Mouse (Mus musculus): ENCODE data around the gene Crtac1. TPM values are rescaled to one million over a fixed set of nuclear protein-coding genes. Genes with fewer than 3 reads are reported as not detected.

Gene Crtac1
- polyA plus RNA-seq, 1 experiment: 6.4 TPM

GRCm38 (mm10) chr19:42328160-42328559, 103.4 kb downstream of the Crtac1 start:
- DNase-seq (ENCODE audit: low read depth): no peak

DNA sequence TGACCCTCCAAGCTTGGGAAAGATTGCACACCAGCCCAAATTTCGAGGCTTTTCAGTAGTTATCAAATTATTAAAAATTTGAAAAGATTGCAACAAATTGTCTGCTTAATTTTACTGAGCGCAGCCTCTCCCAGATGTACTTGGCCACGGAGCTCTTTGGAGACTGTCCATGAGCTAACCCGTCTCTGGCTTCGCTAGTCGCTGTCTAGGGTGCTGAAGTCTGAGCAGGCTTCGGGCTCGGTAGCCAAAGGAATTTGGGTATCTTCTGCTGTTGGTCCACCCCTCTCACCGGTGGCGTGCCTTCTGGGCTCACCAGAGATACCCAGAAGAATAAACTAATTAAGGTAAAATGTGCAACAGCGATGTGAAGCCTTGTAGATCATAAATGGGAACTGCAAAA, 105.7 kb downstream of the Crtac1 start:
- DNase-seq (ENCODE audit: low read depth): no peak

DNA sequence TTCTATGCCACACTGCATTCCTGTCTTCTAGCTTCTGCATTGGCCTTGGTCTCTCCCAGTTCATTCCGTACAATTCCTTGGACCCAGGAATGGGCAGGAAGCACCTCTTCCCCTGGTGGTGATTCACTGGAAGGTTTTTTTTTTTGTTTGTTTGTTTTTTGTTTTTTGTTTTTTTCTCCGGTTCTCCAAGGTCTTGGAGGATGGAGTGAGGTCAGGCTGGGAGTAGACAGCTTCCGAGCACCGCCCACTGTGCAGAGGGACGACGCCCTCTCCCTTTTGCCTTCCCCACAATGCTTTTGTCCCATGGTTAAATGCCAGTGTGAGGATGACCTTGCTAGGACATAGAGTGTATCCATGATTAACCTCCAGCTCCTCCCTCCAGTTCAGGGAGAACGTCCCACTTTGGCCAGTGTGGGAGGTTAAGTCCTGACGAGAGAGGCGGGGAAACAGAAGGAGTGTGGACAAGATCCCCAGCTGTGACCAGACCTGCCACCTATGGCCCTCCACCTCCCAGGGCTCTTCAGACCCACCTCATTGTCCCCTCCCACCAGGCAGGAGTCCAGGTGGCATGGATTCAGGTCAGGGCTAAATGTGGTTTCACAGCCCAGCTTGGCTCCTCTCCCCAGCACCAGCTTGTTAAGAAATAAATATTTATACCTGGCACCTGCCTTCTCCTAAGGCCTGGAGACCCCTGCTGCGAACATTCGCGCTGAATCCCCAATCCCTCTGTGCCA, 109.1 kb downstream of the Crtac1 start:
- no peak for DNase-seq (ENCODE audit: low read depth)

GRCm38 (mm10) chr19:42321936-42322335, 109.6 kb downstream of the Crtac1 start:
- DNase-seq (ENCODE audit: low read depth): no peak

DNA sequence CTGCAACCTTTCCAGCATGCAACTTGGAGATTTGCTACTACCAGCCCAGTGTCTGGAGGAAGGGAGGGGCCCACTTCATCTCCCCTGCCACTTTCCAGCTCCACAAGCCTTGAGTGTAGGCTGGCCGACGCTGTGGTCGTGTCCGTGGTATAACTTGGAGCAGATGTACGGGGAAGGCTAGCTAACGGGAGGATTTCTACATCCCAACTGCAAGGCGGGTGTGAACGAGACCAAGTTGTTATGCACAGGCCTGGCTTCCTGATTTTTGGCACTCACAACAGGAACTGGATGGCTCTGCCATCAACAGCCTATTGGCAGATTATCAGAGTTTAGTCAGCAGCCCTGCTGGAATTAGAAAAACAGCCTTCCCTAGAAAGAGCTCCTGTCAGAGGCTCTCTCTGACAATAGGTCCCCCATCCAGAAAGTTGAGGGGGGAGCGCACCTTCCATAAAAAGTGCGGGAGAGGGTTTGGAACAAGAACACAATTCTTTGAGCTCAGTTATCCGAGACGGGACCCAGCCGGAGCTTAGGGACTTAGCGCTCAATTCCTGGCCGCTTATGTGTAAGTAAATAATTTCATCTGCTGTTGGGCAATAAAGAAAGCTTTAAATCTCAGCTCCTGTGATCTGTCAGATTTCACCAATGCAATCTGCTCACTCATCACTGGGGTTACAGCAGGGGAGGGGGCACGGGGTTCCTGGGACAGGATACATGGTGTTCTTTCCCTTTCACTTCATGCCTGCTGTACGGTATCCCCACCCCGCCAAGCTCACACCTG, 113.7 kb downstream of the Crtac1 start:
- no peak for DNase-seq (ENCODE audit: low read depth)

- no peak for DNase-seq (ENCODE audit: low read depth)
Observed at GRCm38 (mm10) chr19:42316998-42317397, 114.6 kb downstream of the Crtac1 start.

DNA sequence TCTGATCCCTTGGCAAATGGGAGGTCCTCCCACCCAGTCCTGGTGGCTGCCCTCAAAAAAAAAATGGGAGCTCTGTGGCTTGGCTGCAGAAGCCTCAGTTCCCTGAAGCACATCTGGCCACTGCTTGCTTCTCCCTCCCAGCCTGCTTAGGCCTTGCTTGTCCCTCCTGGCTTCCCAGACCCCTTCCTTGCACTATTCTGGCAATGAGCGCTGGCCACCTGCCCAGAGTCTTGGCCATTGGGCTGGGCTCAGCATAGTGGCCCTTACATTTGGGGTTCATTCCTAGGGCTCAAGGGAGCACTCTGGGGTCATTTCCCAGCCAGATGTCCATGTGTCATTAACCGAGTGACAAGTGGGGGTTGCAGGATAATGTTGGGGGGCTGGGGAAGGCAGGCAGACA, 115.1 kb downstream of the Crtac1 start:
- DNase-seq (ENCODE audit: low read depth): no peak

- DNase-seq (ENCODE audit: low read depth): no peak
Observed at GRCm38 (mm10) chr19:42315914-42316313, 115.7 kb downstream of the Crtac1 start.

DNA sequence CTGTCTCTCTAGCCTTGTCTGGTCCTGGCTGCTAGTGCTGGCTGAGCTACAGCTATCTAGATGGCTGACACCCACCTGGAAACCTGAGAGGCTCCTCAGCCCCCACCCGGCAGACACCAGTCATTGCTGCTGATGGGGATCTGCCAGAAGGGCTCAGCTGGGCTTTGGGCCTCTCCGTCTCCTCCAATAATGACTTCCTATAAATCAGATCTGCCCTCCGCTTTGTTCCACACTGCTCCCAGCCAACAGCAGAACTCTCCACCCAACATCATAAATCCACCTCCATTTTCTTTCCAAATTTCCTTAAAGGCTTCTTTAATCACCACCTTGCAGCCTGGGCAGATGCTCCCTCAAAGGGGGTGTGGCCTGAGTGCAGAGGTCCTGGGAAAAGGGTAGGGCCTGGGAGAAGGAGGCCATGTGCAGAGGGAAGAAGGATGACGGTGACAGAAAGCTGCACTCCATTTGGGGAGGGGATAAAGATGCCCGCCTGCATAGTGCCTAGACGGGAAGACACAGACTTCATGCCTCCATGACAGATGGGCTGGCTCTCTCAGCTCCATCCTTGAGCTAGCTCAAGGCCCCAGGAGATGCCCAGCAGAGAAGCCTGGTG, 116.4 kb downstream of the Crtac1 start:
- no peak for DNase-seq (ENCODE audit: low read depth)

GRCm38 (mm10) chr19:42312191-42312590, 119.4 kb downstream of the Crtac1 start:
- no peak for DNase-seq (ENCODE audit: low read depth)

DNA sequence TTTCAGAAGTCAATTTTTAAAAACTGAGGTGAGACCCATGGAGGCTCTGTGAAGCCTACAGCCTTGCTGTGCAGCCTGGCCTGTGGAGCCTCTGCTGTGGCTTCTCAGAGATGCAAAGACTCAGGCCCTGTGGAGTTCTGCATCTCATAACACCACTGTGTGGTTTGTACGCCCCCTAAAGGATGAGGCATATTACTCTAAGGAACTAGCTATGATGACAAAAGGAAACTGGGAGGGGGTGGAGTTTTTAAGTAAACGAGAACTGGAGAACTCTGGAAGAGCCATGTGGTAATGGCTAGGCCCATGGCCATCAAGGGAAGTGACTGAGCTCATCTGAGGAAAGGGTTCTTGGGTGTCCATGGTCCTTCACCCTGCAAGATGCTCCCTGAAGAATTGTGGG, 120.3 kb downstream of the Crtac1 start:
- no peak for DNase-seq (ENCODE audit: low read depth)

GRCm38 (mm10) chr19:42308931-42309330, 122.7 kb downstream of the Crtac1 start:
- DNase-seq (ENCODE audit: low read depth): no peak

DNA sequence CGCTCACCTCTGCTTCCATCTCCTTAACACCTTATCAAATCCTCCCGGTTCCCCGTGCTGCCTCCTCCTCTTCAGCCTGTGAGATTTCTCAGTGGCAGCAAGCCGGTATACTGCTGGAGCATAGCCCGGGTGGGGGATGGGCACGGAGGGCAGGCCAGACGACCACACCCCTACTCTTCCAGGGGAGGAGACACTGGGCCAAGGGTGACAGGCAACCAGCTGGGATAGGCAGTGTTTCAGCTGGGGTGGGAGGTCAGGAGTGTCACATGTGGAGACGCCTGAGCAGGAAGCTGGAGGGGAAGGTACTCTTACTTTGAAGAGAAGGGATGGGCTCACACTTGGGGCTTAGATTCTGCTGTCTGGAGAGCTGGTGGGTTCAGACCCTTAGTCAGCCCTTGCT, 124.6 kb downstream of the Crtac1 start:
- no peak for DNase-seq (ENCODE audit: low read depth)

DNA sequence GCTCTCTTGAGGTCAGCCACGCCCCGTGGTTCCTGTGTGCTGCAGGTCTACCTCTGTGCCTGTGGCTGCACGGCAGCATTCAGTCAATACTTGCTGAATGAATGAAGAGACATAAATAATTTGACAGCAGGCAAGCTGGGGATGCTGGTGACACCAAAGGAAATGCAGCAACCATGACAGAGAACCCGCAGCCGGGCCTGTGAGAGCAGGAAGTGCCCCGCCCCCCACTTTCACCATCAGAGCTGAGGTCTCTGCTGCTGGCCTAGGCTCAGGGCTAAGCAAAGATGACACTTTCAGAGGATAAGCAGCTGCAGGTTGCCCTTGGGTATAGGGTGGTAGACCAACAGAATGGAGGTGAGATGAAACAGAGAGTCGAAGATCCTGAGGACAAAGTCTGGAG, 125.4 kb downstream of the Crtac1 start:
- DNase-seq (ENCODE audit: low read depth): no peak

DNA sequence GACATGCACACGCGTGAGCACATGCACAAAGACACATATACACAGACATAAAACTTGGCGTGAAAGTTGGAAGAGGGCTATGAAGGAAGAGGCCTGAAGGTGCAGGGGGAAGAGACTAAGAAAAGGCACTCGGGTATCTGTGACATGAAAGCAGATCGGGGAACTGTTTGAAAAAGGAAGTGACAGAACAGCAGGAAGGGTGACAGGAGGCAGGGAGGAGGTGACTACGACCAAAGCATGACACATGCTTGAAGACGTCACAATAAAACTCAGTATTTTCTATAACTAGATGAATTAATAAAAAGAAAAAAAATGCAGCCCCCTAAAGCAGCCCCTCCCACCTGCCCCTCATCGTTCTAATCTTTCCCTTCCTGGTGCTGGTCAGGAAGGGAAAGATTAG, 125.8 kb downstream of the Crtac1 start:
- DNase-seq (ENCODE audit: low read depth): no peak

DNA sequence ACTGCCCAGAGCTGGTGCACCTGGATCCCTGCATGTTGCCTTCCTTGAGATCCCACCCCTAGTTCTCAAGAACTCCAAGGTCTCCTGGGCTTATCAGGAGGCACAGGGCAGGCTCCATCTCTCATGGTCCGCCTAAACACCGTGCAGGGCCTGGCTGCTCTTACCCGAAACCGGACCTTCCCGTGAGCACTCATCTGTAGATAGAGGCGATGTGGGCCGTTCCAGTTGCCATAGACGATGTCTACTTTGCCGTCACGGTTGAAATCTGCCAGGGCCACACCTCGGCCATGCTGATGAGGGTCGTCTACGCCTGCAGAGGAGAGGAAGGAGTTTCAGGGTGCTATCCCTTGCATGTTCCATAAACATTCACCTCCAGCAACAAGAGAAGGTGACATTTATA, 127.1 kb downstream of the Crtac1 start:
- no peak for DNase-seq (ENCODE audit: low read depth)

DNA sequence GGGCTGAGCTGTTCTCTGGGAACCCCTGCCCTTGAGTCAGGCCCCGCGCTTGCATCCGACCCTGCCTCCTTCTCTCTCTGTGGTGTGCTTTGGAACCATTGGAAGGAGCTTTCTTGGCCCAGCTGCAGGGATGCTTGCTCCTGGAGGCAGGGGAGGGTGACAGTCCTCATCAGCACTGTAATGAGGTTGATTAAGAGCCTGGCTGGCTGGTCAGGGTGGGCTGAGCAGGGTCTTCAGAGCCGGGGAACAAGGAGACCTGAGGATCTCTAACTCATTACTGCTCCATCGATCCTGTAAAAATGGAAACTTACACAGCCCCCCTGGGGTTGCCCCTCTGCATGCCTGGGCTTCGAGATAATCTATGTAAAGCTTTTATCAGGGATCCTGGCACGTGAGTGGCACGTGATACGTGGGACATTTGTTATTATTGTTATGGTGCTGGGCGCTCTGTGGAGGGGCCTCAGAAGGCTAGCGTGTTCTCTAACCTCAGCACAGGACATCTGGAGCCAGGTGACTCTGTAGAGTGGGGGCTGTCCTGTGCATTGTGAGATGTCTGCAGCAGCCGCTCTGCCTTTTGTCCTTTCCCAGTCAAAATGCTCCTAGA, 128.3 kb downstream of the Crtac1 start:
- no peak for DNase-seq (ENCODE audit: low read depth)

- DNase-seq (ENCODE audit: low read depth): no peak
Observed at GRCm38 (mm10) chr19:42293216-42293615, 138.4 kb downstream of the Crtac1 start.

DNA sequence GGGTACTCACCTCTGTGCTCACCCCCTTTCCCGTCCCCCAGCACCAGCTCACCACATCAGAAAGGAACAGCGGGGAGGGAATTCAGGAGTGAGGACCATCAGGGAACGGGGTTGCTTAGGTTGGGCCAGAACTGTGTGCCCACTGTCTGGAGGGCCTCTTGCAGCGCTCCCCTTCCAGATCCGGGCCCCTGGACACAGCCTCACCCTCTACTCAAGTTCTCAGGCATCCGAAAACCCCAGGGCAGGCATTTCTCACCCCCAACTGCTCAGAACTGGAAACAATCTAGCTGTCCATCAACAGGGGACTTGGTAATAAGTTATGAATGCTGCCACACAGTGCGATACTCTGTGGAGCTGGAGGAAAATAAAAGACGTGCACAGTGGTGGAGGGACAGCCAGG, 139.5 kb downstream of the Crtac1 start:
- DNase-seq (ENCODE audit: low read depth): no peak

DNA sequence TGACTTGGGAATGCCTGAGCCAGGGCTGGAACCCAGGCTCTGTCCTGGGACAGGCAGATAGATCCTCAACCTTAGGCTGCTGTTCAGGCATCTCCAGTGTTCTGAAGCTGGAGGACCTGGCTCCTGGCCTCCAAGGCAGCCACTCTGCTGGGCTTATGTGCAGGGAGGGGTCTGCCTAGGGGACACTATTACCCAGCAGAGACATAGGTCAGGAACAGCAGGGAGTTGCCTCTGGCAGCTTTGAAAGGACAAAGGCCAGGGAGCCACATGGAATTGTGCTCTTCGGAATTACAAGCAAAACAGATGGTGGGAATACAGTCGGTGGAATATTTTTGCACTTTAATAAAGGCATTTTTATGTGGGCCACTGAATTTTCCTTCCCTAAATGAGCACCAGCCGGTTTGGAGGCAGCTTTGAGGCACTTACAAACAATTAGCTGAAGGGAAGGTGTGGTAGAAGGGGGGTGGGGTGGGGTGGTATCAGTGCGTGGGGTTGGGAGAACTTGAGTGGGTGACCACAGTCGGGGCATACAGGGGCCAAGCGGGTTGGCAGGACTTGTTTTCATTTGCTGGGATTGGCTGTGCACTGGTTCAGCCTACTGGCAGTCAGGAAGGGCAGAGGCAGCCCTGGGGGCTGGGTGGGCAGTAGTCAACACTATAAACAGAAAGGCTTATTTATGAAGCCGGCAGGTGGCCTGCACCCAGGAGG, 140.5 kb downstream of the Crtac1 start:
- DNase-seq (ENCODE audit: low read depth): no peak

DNA sequence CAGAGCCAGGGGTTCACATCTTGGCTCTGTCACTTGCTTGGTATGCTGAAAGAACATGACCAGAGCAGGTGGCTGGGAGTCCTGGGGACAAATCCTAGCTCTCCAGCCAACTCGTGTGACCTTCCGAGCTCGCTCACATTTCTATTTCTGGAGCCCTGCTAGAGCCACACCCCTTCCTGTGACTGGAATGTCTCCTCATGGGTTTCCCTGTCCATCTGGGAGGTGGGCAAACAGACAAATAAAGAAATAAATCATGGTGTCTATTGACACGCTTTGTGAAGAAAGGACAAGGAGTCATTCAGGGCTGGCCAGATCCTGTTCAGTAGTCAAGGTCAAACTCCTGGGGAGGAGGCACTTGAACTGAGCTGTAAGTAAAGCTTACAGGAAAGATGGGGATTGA, 143.2 kb downstream of the Crtac1 start:
- no peak for DNase-seq (ENCODE audit: low read depth)

- no peak for DNase-seq (ENCODE audit: low read depth)
Observed at GRCm38 (mm10) chr19:42284178-42284577, 147.4 kb downstream of the Crtac1 start.
